Mouse (Mus musculus): ENCODE data around the gene Neurl3. TPM values are rescaled to one million over a fixed set of nuclear protein-coding genes. Genes with fewer than 3 reads are reported as not detected.

Neurl3 gene
- polyA plus RNA-seq, 1 experiment = 1.3 TPM

DNA sequence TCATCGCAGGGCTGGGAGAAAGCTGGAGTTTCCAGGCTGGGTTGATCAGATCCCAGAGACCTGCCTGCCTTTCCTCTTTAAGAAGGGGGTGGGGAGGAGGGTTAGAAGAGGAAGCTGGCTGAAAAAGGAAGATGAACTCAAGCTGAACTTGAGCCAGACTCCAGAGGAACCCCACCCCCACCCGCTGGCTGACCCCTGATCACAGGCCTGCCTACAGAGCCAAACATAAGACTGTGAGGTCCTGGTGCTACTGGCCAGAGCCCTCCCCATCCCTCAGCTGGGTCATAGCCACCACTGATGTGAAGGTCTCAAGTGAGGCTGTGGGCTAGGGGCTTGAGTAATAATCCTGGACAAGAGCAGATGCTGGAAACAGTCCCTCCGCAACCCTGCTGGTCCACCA lies 3.8 kb downstream of the Neurl3 start:
- DNase-seq (ENCODE audit: low read depth) = no peak
- no peak for TF ChIP-seq CTCF (IDR thresholded peaks at IDR 0.05; ENCODE audit: borderline replicate concordance, extremely low read depth, insufficient read depth, insufficient read length)
- no peak for TF ChIP-seq POLR2A (IDR thresholded peaks at IDR 0.05; ENCODE audit: borderline replicate concordance, extremely low read depth, insufficient read depth, insufficient read length, poor library complexity, severe bottlenecking)

DNA sequence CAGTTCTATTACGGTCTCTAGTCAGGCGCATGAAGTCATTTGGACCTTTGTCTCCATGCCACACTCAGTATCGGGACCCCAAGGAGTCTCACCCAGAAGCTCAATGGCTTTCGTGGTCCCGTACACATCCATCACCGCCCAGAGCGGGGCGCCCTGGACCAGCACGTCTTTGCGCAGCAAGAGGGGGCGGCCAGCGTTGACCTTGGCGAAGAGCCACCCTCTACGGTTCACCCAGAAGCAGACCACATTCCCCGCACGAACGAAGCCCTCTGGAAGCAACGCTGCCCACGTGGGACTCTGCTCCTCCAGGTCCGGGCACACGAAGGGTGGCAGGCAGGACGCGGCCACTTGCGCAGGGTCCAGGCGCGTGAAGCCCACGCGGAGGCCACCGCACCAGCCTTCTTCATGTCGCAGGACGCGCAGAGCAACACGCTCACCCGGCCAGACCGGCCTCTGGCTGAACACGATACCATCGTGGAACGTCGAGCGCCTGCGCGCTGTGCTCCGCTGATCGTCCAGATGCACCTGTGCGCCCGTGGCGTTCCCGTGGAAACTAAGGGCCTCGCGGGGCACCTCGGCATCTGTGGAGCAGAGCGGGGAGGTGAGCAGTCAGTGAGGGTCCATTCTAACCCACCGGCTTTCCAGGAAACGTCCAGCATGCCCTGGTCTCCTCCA lies 5.2 kb downstream of the Neurl3 start:
- TF ChIP-seq POLR2A (IDR thresholded peaks at IDR 0.05; ENCODE audit: borderline replicate concordance, extremely low read depth, insufficient read depth, insufficient read length, poor library complexity, severe bottlenecking) = no peak
- no peak for TF ChIP-seq CTCF (IDR thresholded peaks at IDR 0.05; ENCODE audit: borderline replicate concordance, extremely low read depth, insufficient read depth, insufficient read length)
- no peak for DNase-seq (ENCODE audit: low read depth)

- TF ChIP-seq POLR2A (IDR thresholded peaks at IDR 0.05; ENCODE audit: borderline replicate concordance, extremely low read depth, insufficient read depth, insufficient read length, poor library complexity, severe bottlenecking) (no peak), CTCF (IDR thresholded peaks at IDR 0.05; ENCODE audit: borderline replicate concordance, extremely low read depth, insufficient read depth, insufficient read length) (no peak)
- no peak for DNase-seq (ENCODE audit: low read depth)
Observed at GRCm38 (mm10) chr1:36267595-36267994, 6.9 kb downstream of the Neurl3 start.

DNA sequence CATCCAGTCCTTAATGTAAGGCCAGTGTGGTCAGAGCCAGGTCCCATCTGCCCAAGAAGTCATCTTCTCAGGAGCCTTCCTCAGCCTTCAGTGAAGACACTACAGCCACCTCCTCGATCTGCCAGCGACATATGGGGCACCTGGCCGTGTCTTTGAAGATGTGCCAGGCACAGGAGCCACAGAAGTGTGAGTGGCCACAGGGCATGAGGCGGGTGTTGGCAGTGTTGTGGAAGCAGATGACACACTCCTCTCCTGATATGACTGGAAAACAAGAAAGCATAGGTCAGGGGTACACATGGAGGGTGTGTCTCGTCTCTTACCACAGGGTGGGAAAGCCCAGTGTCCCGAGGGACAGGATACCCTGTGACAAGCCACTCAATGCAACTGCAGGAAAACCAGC lies 8.2 kb downstream of the Neurl3 start:
- TF ChIP-seq CTCF (IDR thresholded peaks at IDR 0.05; ENCODE audit: borderline replicate concordance, extremely low read depth, insufficient read depth, insufficient read length) = no peak
- no peak for TF ChIP-seq POLR2A (IDR thresholded peaks at IDR 0.05; ENCODE audit: borderline replicate concordance, extremely low read depth, insufficient read depth, insufficient read length, poor library complexity, severe bottlenecking)

DNA sequence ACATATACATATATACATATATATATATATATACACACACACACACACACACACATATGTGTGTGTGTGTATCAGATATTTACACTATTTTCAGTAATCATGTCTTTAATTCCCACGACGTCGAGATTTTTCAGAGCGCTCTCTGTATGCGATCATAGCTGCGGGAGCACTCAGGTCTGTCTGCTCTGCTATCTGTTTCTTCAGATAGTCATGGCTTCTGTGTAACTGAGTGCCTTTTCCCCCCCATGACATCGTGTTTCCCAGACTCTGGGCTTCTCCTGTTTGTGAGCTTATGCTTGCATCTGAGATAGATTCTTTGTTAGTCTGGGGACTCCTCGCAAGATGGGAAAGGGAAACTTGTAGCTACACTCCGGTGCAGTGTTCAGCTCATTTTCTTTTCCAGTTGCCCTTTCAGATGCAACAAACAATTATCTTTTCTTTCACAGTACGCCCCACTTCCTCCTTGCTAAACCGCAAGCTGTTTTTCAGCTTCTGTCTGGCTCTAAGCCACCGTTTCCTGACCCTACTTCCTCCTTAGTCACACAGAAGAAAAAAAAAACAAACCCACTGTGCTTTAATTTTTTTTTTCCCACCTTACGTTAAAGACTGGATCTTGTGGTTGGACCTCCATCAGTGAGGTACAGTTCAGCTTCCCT lies 10.5 kb downstream of the Neurl3 start:
- DNase-seq (ENCODE audit: low read depth) = peak; percentile 33
- TF ChIP-seq POLR2A (IDR thresholded peaks at IDR 0.05; ENCODE audit: borderline replicate concordance, extremely low read depth, insufficient read depth, insufficient read length, poor library complexity, severe bottlenecking) (no peak), CTCF (IDR thresholded peaks at IDR 0.05; ENCODE audit: borderline replicate concordance, extremely low read depth, insufficient read depth, insufficient read length) (no peak)

More for the DNA sequence above, 8.2 kb downstream of the Neurl3 start:
- no peak for DNase-seq (ENCODE audit: low read depth)

GRCm38 (mm10) chr1:36261708-36262504 lies 12.6 kb downstream of the Neurl3 start:
- DNase-seq (ENCODE audit: low read depth) = no peak
- TF ChIP-seq CTCF (IDR thresholded peaks at IDR 0.05; ENCODE audit: borderline replicate concordance, extremely low read depth, insufficient read depth, insufficient read length) (no peak), POLR2A (IDR thresholded peaks at IDR 0.05; ENCODE audit: borderline replicate concordance, extremely low read depth, insufficient read depth, insufficient read length, poor library complexity, severe bottlenecking) (no peak)

DNA sequence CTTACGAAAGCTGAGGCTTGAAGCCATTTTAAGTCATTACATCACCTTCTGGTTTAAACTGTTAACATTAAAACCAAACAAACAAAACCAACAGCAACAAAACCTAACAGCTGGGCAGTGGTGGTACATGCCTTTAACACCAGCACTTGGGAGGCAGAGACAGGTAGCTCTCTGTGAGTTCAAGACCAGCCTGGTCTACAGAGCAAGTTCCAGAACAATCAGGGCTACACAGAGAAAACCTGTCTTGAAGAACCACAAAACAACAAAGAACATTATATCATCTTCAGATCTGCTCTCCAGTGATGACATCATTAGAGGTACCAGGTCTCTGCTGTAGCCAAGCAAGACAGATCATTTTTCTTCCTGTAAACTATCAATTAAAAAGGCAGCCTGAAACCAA lies 14.1 kb downstream of the Neurl3 start:
- DNase-seq (ENCODE audit: low read depth) = no peak
- TF ChIP-seq POLR2A (IDR thresholded peaks at IDR 0.05; ENCODE audit: borderline replicate concordance, extremely low read depth, insufficient read depth, insufficient read length, poor library complexity, severe bottlenecking) (no peak), CTCF (IDR thresholded peaks at IDR 0.05; ENCODE audit: borderline replicate concordance, extremely low read depth, insufficient read depth, insufficient read length) (no peak)

DNA sequence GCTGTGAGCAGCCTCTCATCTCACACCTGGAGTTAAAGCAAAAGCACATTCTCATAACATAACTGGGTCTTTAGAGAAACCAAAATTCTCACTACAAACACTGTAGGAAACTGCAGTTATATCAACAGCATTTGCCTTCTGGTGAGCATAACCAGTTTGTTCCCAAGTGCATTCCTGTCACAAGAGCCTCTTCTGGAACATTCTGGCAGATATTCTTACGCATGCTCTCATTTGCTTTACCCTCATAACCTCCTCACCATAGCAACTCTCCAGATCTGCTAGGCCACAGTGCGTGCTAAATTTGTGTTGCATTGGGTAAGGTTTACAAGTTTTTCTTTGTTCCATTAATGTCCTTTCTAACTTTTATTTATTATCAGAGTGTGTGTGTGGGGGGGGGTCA lies 15.2 kb downstream of the Neurl3 start:
- no peak for TF ChIP-seq POLR2A (IDR thresholded peaks at IDR 0.05; ENCODE audit: borderline replicate concordance, extremely low read depth, insufficient read depth, insufficient read length, poor library complexity, severe bottlenecking)
- TF ChIP-seq CTCF (IDR thresholded peaks at IDR 0.05; ENCODE audit: borderline replicate concordance, extremely low read depth, insufficient read depth, insufficient read length) = no peak
- DNase-seq (ENCODE audit: low read depth) = no peak

- DNase-seq (ENCODE audit: low read depth) = no peak
- no peak for TF ChIP-seq CTCF (IDR thresholded peaks at IDR 0.05; ENCODE audit: borderline replicate concordance, extremely low read depth, insufficient read depth, insufficient read length)
- no peak for TF ChIP-seq POLR2A (IDR thresholded peaks at IDR 0.05; ENCODE audit: borderline replicate concordance, extremely low read depth, insufficient read depth, insufficient read length, poor library complexity, severe bottlenecking)
Observed at GRCm38 (mm10) chr1:36258631-36259030, 15.8 kb downstream of the Neurl3 start.

DNA sequence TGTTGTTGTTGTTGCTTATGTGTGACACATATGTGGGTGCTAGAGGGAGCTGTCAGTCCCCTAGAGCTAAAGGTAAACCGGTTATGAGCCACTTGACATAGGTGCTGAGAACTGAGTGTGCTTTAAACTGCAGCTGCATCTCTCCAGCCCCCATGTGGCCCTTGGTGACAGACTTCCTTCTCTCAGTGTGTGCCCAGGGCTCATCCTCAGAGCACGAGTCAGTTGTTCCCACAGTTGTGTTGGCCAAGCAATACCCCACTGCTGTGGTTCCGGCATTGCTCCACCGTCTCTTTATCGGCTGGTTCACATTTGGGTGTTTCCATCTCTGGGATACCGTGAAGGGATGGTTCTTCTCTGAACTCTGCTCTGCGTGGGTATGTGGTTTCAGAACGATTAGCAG lies 17.2 kb downstream of the Neurl3 start:
- no peak for DNase-seq (ENCODE audit: low read depth)
- no peak for TF ChIP-seq POLR2A (IDR thresholded peaks at IDR 0.05; ENCODE audit: borderline replicate concordance, extremely low read depth, insufficient read depth, insufficient read length, poor library complexity, severe bottlenecking)
- TF ChIP-seq CTCF (IDR thresholded peaks at IDR 0.05; ENCODE audit: borderline replicate concordance, extremely low read depth, insufficient read depth, insufficient read length) = no peak

DNA sequence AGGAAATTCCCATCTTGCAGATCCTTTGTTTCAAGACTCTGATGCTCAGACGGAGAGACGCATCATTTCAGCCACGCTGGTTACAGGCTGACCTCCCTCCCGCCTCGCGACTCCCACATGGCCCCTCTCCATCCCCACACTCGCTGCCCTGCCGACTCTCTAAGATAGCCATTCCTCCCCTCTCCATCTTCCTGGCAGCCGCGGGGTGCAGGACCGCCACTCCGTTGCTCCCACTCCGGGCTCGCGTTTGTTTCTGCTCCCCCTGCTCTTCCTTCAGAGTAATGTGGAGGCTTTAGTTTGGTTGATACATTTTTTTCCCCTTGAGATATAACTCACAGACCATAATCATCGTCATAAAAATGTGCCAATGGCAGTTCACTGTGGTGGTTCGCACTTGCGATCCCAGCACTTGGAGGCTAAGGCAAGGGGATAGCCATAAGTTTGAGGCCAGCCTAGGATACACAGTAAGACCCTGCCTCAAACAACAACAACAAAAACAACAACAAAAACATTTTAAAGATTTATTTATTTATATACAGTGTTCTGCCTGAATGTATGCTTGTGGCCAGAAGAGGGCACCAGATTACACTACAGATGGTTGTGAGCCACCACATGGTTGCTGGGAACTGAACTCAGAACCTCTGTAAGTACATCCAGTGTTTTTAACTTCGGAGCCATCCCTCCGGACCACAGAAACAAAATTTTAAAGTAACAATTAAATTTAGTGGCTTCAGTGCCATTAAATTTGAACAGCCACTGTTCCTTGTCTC lies 18.4 kb downstream of the Neurl3 start:
- no peak for TF ChIP-seq POLR2A (IDR thresholded peaks at IDR 0.05; ENCODE audit: borderline replicate concordance, extremely low read depth, insufficient read depth, insufficient read length, poor library complexity, severe bottlenecking)
- peak; percentile 16; the same call in 1 of the 2 replicates for TF ChIP-seq CTCF (IDR thresholded peaks at IDR 0.05; ENCODE audit: borderline replicate concordance, extremely low read depth, insufficient read depth, insufficient read length)
- no peak for DNase-seq (ENCODE audit: low read depth)
